ENCODE assay signal across 16 mouse cellular contexts in genomic region chr16:5570619-5571018, GRCm38 (mm10).
DNase-seq lines count a peak whose midpoint lies in the region; ATAC-seq lines count a peak whose summit lies in the region.
"Had no signal": no experiment of that assay in that cellular context is flagged by ENCODE, and none has a peak within 500 bp of the region (broad histone marks: within the 10 kb centered on the region; RNA-seq: fewer than 3 reads in every experiment).

No protein-coding gene starts in this region.

- no peak overlapping the region for H3K27ac ChIP-seq in kidney, embryonic 16.5 days (ENCODE audit: low read length)
- no peak overlapping the region for H3K27ac ChIP-seq in lung, embryonic 16.5 days (ENCODE audit: low read length)
- peak overlapping the region; percentile 63; the same call in 1 of the 2 replicates for H3K27ac ChIP-seq in stomach, embryonic 14.5 days (ENCODE audit: low read length)
- H3K27ac ChIP-seq: embryonic facial prominence, embryonic 15.5 days; midbrain, embryonic 10.5 days had no signal

- H3K9ac ChIP-seq in kidney, embryonic 16.5 days (replicated peaks; ENCODE audit: low read length), result no peak overlapping the region
- no peak overlapping the region for H3K9ac ChIP-seq in lung, embryonic 16.5 days (ENCODE audit: low read length)
- H3K9ac ChIP-seq in stomach, embryonic 14.5 days (replicated peaks; ENCODE audit: low read depth, low read length), result no peak overlapping the region
- H3K9ac ChIP-seq: embryonic facial prominence, embryonic 15.5 days; liver, postnatal 0 days had no signal

- no peaks in the 10 kb centered on the region for H3K9me3 ChIP-seq in kidney, embryonic 16.5 days (ENCODE audit: low read length)
- no peaks in the 10 kb centered on the region for H3K9me3 ChIP-seq in lung, embryonic 16.5 days (ENCODE audit: control insufficient read depth, low read length)
- no peaks in the 10 kb centered on the region for H3K9me3 ChIP-seq in stomach, embryonic 14.5 days (ENCODE audit: control insufficient read depth, low read depth, low read length)
- H3K9me3 ChIP-seq: embryonic facial prominence, embryonic 15.5 days; forebrain, embryonic 10.5 days; midbrain, embryonic 10.5 days had no signal

- peaks cover 7% of the 10 kb centered on the region; the same call in 1 of the 2 replicates for H3K4me1 ChIP-seq in kidney, embryonic 16.5 days (ENCODE audit: insufficient read depth, low read length)
- H3K4me1 ChIP-seq in lung, embryonic 16.5 days (replicated peaks; ENCODE audit: control insufficient read depth, insufficient read depth, low read length), result peaks cover 9% of the 10 kb centered on the region
- H3K4me1 ChIP-seq in stomach, embryonic 14.5 days (ENCODE audit: control insufficient read depth, insufficient read depth, low read length), result peaks cover 7% of the 10 kb centered on the region; the same call in 1 of the 2 replicates
- H3K4me1 ChIP-seq: embryonic facial prominence, embryonic 15.5 days had no signal

- DNase-seq in adrenal gland, postnatal 10 days, result peak; percentile 8
- no peak for DNase-seq in adrenal gland, postnatal 14 days
- DNase-seq in kidney, postnatal 10 days, result peak; percentile 54
- DNase-seq in ovary, postnatal 14 days (ENCODE audit: low spot score), result no peak
- DNase-seq: cerebellum, adult 9-10 months; gastrocnemius, postnatal 10 days; liver; liver, postnatal 0 days; thymus, adult 2 months had no signal

- H3K27me3 ChIP-seq in kidney, embryonic 16.5 days (ENCODE audit: insufficient read depth, low read length), result no peaks in the 10 kb centered on the region
- H3K27me3 ChIP-seq in lung, embryonic 16.5 days (ENCODE audit: control insufficient read depth, insufficient read depth, low read depth, low read length), result no peaks in the 10 kb centered on the region
- H3K27me3 ChIP-seq in stomach, embryonic 14.5 days (ENCODE audit: control insufficient read depth, insufficient read depth, low read length), result no peaks in the 10 kb centered on the region
- H3K27me3 ChIP-seq: embryonic facial prominence, embryonic 15.5 days had no signal

- H3K4me2 ChIP-seq in kidney, embryonic 16.5 days (replicated peaks; ENCODE audit: low read depth, low read length), result no peak overlapping the region
- no peak overlapping the region for H3K4me2 ChIP-seq in lung, embryonic 16.5 days (ENCODE audit: low read depth, low read length)
- H3K4me2 ChIP-seq in stomach, embryonic 14.5 days (replicated peaks; ENCODE audit: low read depth, low read length), result no peak overlapping the region
- H3K4me2 ChIP-seq: embryonic facial prominence, embryonic 15.5 days had no signal

- H3K36me3 ChIP-seq in kidney, embryonic 16.5 days (ENCODE audit: insufficient read depth, low read length), result no peaks in the 10 kb centered on the region
- H3K36me3 ChIP-seq in lung, embryonic 16.5 days (ENCODE audit: control insufficient read depth, insufficient read depth, low read length), result no peaks in the 10 kb centered on the region
- no peaks in the 10 kb centered on the region for H3K36me3 ChIP-seq in stomach, embryonic 14.5 days (ENCODE audit: control insufficient read depth, insufficient read depth, low read length)
- H3K36me3 ChIP-seq: embryonic facial prominence, embryonic 15.5 days; forebrain, embryonic 10.5 days; midbrain, embryonic 10.5 days had no signal

- ATAC-seq in kidney, embryonic 16.5 days (ENCODE audit: low FRiP score, low TSS enrichment), result no peak; the same call in 1 of the 2 replicates
- ATAC-seq in lung, embryonic 16.5 days (ENCODE audit: low read depth), result peak; percentile 88
- no peak for ATAC-seq in stomach, embryonic 14.5 days (ENCODE audit: insufficient number of reproducible peaks, insufficient read depth, low FRiP score, low read depth)
- ATAC-seq in inflammation-experienced regulatory T-cells, adult 6 months, result no peak
- ATAC-seq: liver, postnatal 0 days had no signal

- no peak overlapping the region for H3K4me3 ChIP-seq in kidney, embryonic 16.5 days (ENCODE audit: low read length)
- H3K4me3 ChIP-seq in lung, embryonic 16.5 days (ENCODE audit: low read length), result no peak overlapping the region
- no peak overlapping the region for H3K4me3 ChIP-seq in stomach, embryonic 14.5 days (ENCODE audit: low read depth, low read length)
- H3K4me3 ChIP-seq: embryonic facial prominence, embryonic 15.5 days; forebrain, embryonic 10.5 days; midbrain, embryonic 10.5 days had no signal

- WGBS in kidney, embryonic 16.5 days, result 63% methylated on average over 4 of the region's 4 CpGs
- 42% methylated on average over 4 of the region's 4 CpGs for WGBS in lung, embryonic 16.5 days
- 60% methylated on average over 4 of the region's 4 CpGs for WGBS in stomach, embryonic 14.5 days

Comparison
In these comparisons a context has a peak if more than half of its experiments do, and no peak if none do; other contexts are left out.
1. DNase-seq: peak in adrenal gland, postnatal 10 days (single experiment) and kidney, postnatal 10 days (single experiment); none in adrenal gland, postnatal 14 days (single experiment) and ovary, postnatal 14 days (single experiment).